Mouse (Mus musculus) E14TG2a.4 (cell line): Measurements from ENCODE around the gene Rln1.

ENCODE experiments used
- CTCF ChIP-seq: conservative IDR thresholded peaks from 2 replicates; pipeline ENCODE4 v1.5.1; 2014; ENCODE audit warnings: low read length
- NANOG ChIP-seq: IDR thresholded peaks from 2 replicates; pipeline ENCODE4 v1.6.1; 2014; ENCODE audit warnings: borderline replicate concordance, low read length, mixed read lengths
- POU5F1 ChIP-seq: IDR thresholded peaks from 2 replicates; pipeline ENCODE4 v1.6.1; 2014; ENCODE audit warnings: low read length, borderline replicate concordance

GRCm38 (mm10) chr19:29383368-29383767, 48.9 kb upstream of the Rln1 start:
- TF ChIP-seq CTCF (no peak), NANOG (no peak), POU5F1 (no peak)
